Comparison of ENCODE assay signal across 9 mouse cellular contexts in genomic region chr7:43563300-43563699, GRCm38 (mm10). TPM values are rescaled to one million over a fixed set of nuclear protein-coding genes. Genes with fewer than 3 reads are reported as not detected.
DNase-seq lines count a peak whose midpoint lies in the region; ATAC-seq and TF ChIP-seq lines count a peak whose summit lies in the region.
"Had no signal": no experiment of that assay in that cellular context is flagged by ENCODE, and none has a peak within 500 bp of the region (broad histone marks: within the 10 kb centered on the region; RNA-seq: fewer than 3 reads in every experiment).

No protein-coding gene starts in this region.

- WGBS in kidney, embryonic 15.5 days, result 64% methylated on average over 6 of the region's 6 CpGs
- WGBS in kidney, adult 2 months, result 50% methylated on average over 6 of the region's 6 CpGs
- WGBS in intestine, postnatal 0 days, result 42% methylated on average over 6 of the region's 6 CpGs

- no peak for TF ChIP-seq CTCF in kidney, adult 2 months (conservative IDR thresholded peaks at IDR 0.05; ENCODE audit: insufficient read depth, insufficient read length, low read depth, low read length)
- TF ChIP-seq CTCF in embryonic fibroblast, embryonic 13.5 days (IDR thresholded peaks at IDR 0.05; ENCODE audit: borderline replicate concordance, insufficient read depth, low read length), result no peak
- no peak for TF ChIP-seq CTCF in intestine, postnatal 0 days (IDR thresholded peaks at IDR 0.05; ENCODE audit: low read depth)

- H3K27me3 ChIP-seq in kidney, embryonic 15.5 days, result no peaks in the 10 kb centered on the region
- no peaks in the 10 kb centered on the region for H3K27me3 ChIP-seq in kidney, adult 2 months (replicated peaks; ENCODE audit: control insufficient read depth, insufficient read depth, low read length)
- H3K27me3 ChIP-seq in intestine, postnatal 0 days (replicated peaks; ENCODE audit: control insufficient read depth, insufficient read depth, low read length), result no peaks in the 10 kb centered on the region
- no peaks in the 10 kb centered on the region for H3K27me3 ChIP-seq in myocyte (ENCODE audit: control insufficient read depth, insufficient read depth, insufficient read length)

- no peak for TF ChIP-seq POLR2A in kidney, adult 2 months (IDR thresholded peaks at IDR 0.05; ENCODE audit: low read depth, low read length)
- no peak for TF ChIP-seq POLR2A in embryonic fibroblast, embryonic 13.5 days (IDR thresholded peaks at IDR 0.05; ENCODE audit: low read depth, low read length)
- no peak for TF ChIP-seq POLR2A in myocyte (IDR thresholded peaks at IDR 0.05; ENCODE audit: insufficient read length, low read depth)

- peak overlapping the region; percentile 84 for H3K4me2 ChIP-seq in kidney, embryonic 15.5 days
- peak overlapping the region; percentile 95 for H3K4me2 ChIP-seq in intestine, postnatal 0 days (replicated peaks; ENCODE audit: low read depth)
- peak overlapping the region; percentile 97 for H3K4me2 ChIP-seq in myocyte (ENCODE audit: low read depth)

- peaks cover 15% of the 10 kb centered on the region for H3K4me1 ChIP-seq in kidney, embryonic 15.5 days
- no peaks in the 10 kb centered on the region; the same call in 1 of the 2 replicates for H3K4me1 ChIP-seq in kidney, adult 2 months (ENCODE audit: control insufficient read depth, insufficient read depth, low read length)
- peaks cover 4% of the 10 kb centered on the region; the same call in 1 of the 2 replicates for H3K4me1 ChIP-seq in embryonic fibroblast, embryonic 13.5 days (ENCODE audit: control insufficient read depth, insufficient read depth, low read length)
- H3K4me1 ChIP-seq in intestine, postnatal 0 days (replicated peaks; ENCODE audit: control insufficient read depth, insufficient read depth, low read length), result no peaks in the 10 kb centered on the region; the same call in 1 of the 2 replicates

- H3K27ac ChIP-seq in kidney, embryonic 15.5 days, result no peak overlapping the region
- no peak overlapping the region for H3K27ac ChIP-seq in kidney, adult 2 months (ENCODE audit: insufficient read depth, low read depth, low read length)
- H3K27ac ChIP-seq in embryonic fibroblast, embryonic 13.5 days (ENCODE audit: insufficient read depth, low read length), result 0 out of 2 replicates have a peak overlapping the region, but pooled peaks have one; percentile 7
- no peak overlapping the region for H3K27ac ChIP-seq in intestine, postnatal 0 days (ENCODE audit: low read depth, low read length)

- no peaks in the 10 kb centered on the region for H3K79me2 ChIP-seq in myocyte (ENCODE audit: control insufficient read depth, insufficient read depth)

- no peaks in the 10 kb centered on the region for H3K9me3 ChIP-seq in kidney, embryonic 15.5 days (replicated peaks)
- no peaks in the 10 kb centered on the region for H3K9me3 ChIP-seq in intestine, postnatal 0 days (ENCODE audit: control insufficient read depth)

- peaks cover 32% of the 10 kb centered on the region for H3K36me3 ChIP-seq in kidney, embryonic 15.5 days
- no peaks in the 10 kb centered on the region for H3K36me3 ChIP-seq in kidney, adult 2 months (ENCODE audit: control insufficient read depth, insufficient read depth, low read length)
- H3K36me3 ChIP-seq in intestine, postnatal 0 days (ENCODE audit: control insufficient read depth, insufficient read depth), result peaks cover 14% of the 10 kb centered on the region
- H3K36me3 ChIP-seq in myocyte (ENCODE audit: control insufficient read depth, insufficient read depth), result peaks cover 4% of the 10 kb centered on the region

- peak overlapping the region; percentile 83 for H3K4me3 ChIP-seq in kidney, embryonic 15.5 days (replicated peaks)
- no peak overlapping the region; the same call in 1 of the 2 replicates for H3K4me3 ChIP-seq in kidney, adult 2 months (ENCODE audit: insufficient read depth, low read depth, low read length)
- H3K4me3 ChIP-seq in embryonic fibroblast, embryonic 13.5 days (ENCODE audit: insufficient read depth, low read length), result peak overlapping the region; percentile 65
- peak overlapping the region; percentile 62; the same call in 1 of the 2 replicates for H3K4me3 ChIP-seq in intestine, postnatal 0 days (ENCODE audit: low read depth, low read length)
- H3K4me3 ChIP-seq in myocyte, result peak overlapping the region; percentile 56

- peak overlapping the region; percentile 19 for H3ac ChIP-seq in myocyte (ENCODE audit: control insufficient read depth, insufficient read length)

- no peak for ATAC-seq in kidney, embryonic 15.5 days (replicated peaks; ENCODE audit: low FRiP score)
- ATAC-seq in intestine, postnatal 0 days, result no peak

- no peak for DNase-seq in kidney, adult 2 months
- no peak for DNase-seq in testis, postnatal 10 days (ENCODE audit: low spot score)
- DNase-seq in layer of hippocampus, adult 9-11 months, result no peak
- no peak for DNase-seq in ovary, postnatal 14 days (ENCODE audit: low spot score)

- peak overlapping the region; percentile 80; the same call in 1 of the 2 replicates for H3K9ac ChIP-seq in kidney, embryonic 15.5 days
- no peak overlapping the region for H3K9ac ChIP-seq in intestine, postnatal 0 days (ENCODE audit: low read depth, low read length)

TF ChIP-seq in myocyte, 11 proteins besides CTCF, POLR2A, EP300 and RAD21:
- no peak for TF ChIP-seq MAX (IDR thresholded peaks at IDR 0.05; ENCODE audit: low read depth)

RNA-seq across cellular contexts. Expression of gene Zfp658, which starts 1.2 kb away (rescaled TPM):
- polyA plus RNA-seq in kidney, embryonic 15.5 days (2015; fragmentation: Nextera tagmentation; extraction: Ambion mirVana), result 3.7 TPM in 2 replicates
- polyA plus RNA-seq in kidney, adult 2 months (2012; rRNA removed), result 0.91 and 1.1 TPM in 2 replicates
- 2.8 and 4.1 TPM in 2 replicates for polyA plus RNA-seq in embryonic fibroblast, embryonic 13.5 days (2011; ENCODE audit: insufficient read length, low read depth, missing spikeins)
- polyA plus RNA-seq in intestine, postnatal 0 days (2015; fragmentation: Nextera tagmentation; extraction: Ambion mirVana), result 0.68 and 0.75 TPM in 2 replicates
- polyA plus RNA-seq in myocyte (2012; fragmentation: generic; extraction: Trizol), result 0.72 TPM

RNA-seq across cellular contexts. Expression of gene Zfp719, which starts 16.1 kb away (rescaled TPM):
- polyA plus RNA-seq in kidney, embryonic 15.5 days (2015; fragmentation: Nextera tagmentation; extraction: Ambion mirVana), result 12.4 and 12.6 TPM in 2 replicates
- 2.1 and 2.6 TPM in 2 replicates for polyA plus RNA-seq in kidney, adult 2 months (2012; rRNA removed)
- polyA plus RNA-seq in embryonic fibroblast, embryonic 13.5 days (2011; ENCODE audit: insufficient read length, low read depth, missing spikeins), result 19.8 and 24.2 TPM in 2 replicates
- 3.5 and 3.6 TPM in 2 replicates for polyA plus RNA-seq in intestine, postnatal 0 days (2015; fragmentation: Nextera tagmentation; extraction: Ambion mirVana)
- 2.8 TPM for polyA plus RNA-seq in myocyte (2012; fragmentation: generic; extraction: Trizol)

RNA-seq across cellular contexts. Expression of gene Cd33, which starts 19.1 kb away (rescaled TPM):
- polyA plus RNA-seq in kidney, embryonic 15.5 days (2015; fragmentation: Nextera tagmentation; extraction: Ambion mirVana), result 0.75 and 1.1 TPM in 2 replicates
- 2.4 and 3.9 TPM in 2 replicates for polyA plus RNA-seq in kidney, adult 2 months (2012; rRNA removed)
- 0.72 TPM in 1 of 2 replicates, not detected in the other for polyA plus RNA-seq in embryonic fibroblast, embryonic 13.5 days (2011; ENCODE audit: insufficient read length, low read depth, missing spikeins)
- 1.5 and 2.7 TPM in 2 replicates for polyA plus RNA-seq in intestine, postnatal 0 days (2015; fragmentation: Nextera tagmentation; extraction: Ambion mirVana)
- polyA plus RNA-seq in myocyte (2012; fragmentation: generic; extraction: Trizol), result 0.02 TPM

RNA-seq across cellular contexts. Expression of gene Zfp819, which starts 43.7 kb away (rescaled TPM):
- 0.21 TPM in 1 of 2 replicates, not detected in the other for polyA plus RNA-seq in kidney, embryonic 15.5 days (2015; fragmentation: Nextera tagmentation; extraction: Ambion mirVana)
- polyA plus RNA-seq in kidney, adult 2 months (2012; rRNA removed), result not detected in 2 replicates
- not detected in 2 replicates for polyA plus RNA-seq in embryonic fibroblast, embryonic 13.5 days (2011; ENCODE audit: insufficient read length, low read depth, missing spikeins)
- not detected in 2 replicates for polyA plus RNA-seq in intestine, postnatal 0 days (2015; fragmentation: Nextera tagmentation; extraction: Ambion mirVana)
- polyA plus RNA-seq in myocyte (2012; fragmentation: generic; extraction: Trizol), result not detected
- polyA plus RNA-seq: liver, adult 2 months had no signal

RNA-seq across cellular contexts. Expression of gene 4931406B18Rik, which starts 57.6 kb away (rescaled TPM):
- polyA plus RNA-seq in kidney, embryonic 15.5 days (2015; fragmentation: Nextera tagmentation; extraction: Ambion mirVana), result not detected in 2 replicates
- not detected in 2 replicates for polyA plus RNA-seq in kidney, adult 2 months (2012; rRNA removed)
- polyA plus RNA-seq in embryonic fibroblast, embryonic 13.5 days (2011; ENCODE audit: insufficient read length, low read depth, missing spikeins), result not detected in 2 replicates
- polyA plus RNA-seq in intestine, postnatal 0 days (2015; fragmentation: Nextera tagmentation; extraction: Ambion mirVana), result not detected in 2 replicates
- polyA plus RNA-seq in myocyte (2012; fragmentation: generic; extraction: Trizol), result not detected
- polyA plus RNA-seq: liver, adult 2 months had no signal
